Mouse (Mus musculus) heart, postnatal 0 days (tissue): Measurements from ENCODE around the gene Gpr132. TPM values are rescaled to one million over a fixed set of nuclear protein-coding genes. Genes with fewer than 3 reads are reported as not detected.

ENCODE experiments used
- ATAC-seq: fragments of 200-750 bp; cut with Nextera tagmentation; 2 replicates; pipeline ENCODE4 v1.8.0; 2017; ENCODE audit warnings: low read depth, moderate number of reproducible peaks, moderate library complexity; ENCODE audit not compliant: insufficient read depth
- DNase-seq: peaks from one replicate; pipeline ENCODE4 v3.0.0-alpha.2; 2016; ENCODE audit warnings: low spot score
- H3K27ac ChIP-seq: fragments of 300-500 bp; sonication (generic); 2 replicates; pipeline ENCODE4 v1.5.1; 2014; ENCODE audit warnings: low read depth, mild to moderate bottlenecking
- H3K27me3 ChIP-seq: fragments of 300-500 bp; sonication (generic); 2 replicates; pipeline ENCODE4 v1.6.1; 2014; ENCODE audit warnings: low read length, mixed read lengths; ENCODE audit not compliant: control insufficient read depth, insufficient read depth
- H3K36me3 ChIP-seq: fragments of 300-500 bp; sonication (generic); replicated peaks from 2 replicates; pipeline ENCODE4 v1.6.1; 2014; ENCODE audit warnings: low read length, mixed read lengths; ENCODE audit not compliant: control insufficient read depth, insufficient read depth
- H3K4me1 ChIP-seq: fragments of 300-500 bp; sonication (generic); 2 replicates; pipeline ENCODE4 v1.6.1; 2014; ENCODE audit warnings: antibody characterized with exemption; ENCODE audit not compliant: control insufficient read depth, insufficient read depth
- H3K4me2 ChIP-seq: fragments of 300-500 bp; sonication (generic); 2 replicates; pipeline ENCODE4 v1.6.1; 2014; ENCODE audit warnings: low read depth, mild to moderate bottlenecking, low read length, moderate library complexity
- H3K4me3 ChIP-seq: fragments of 300-500 bp; sonication (generic); 2 replicates; pipeline ENCODE4 v1.5.1; 2014; ENCODE audit warnings: low read depth, low read length
- H3K9ac ChIP-seq: fragments of 300-500 bp; sonication (generic); replicated peaks from 2 replicates; pipeline ENCODE4 v1.6.1; 2014; ENCODE audit warnings: low read depth, low read length, mixed read lengths
- H3K9me3 ChIP-seq: fragments of 300-500 bp; sonication (generic); replicated peaks from 2 replicates; pipeline ENCODE4 v1.6.1; 2016; ENCODE audit warnings: low read length; ENCODE audit not compliant: control insufficient read depth
- CTCF ChIP-seq: IDR thresholded peaks from 2 replicates; pipeline ENCODE4 v1.5.1; 2016; ENCODE audit warnings: antibody characterized with exemption, control low read depth, low read depth
- EP300 ChIP-seq: IDR thresholded peaks from 2 replicates; pipeline ENCODE4 v1.6.1; 2016; ENCODE audit warnings: antibody characterized with exemption, low read depth
- WGBS: fragments of 180-500 bp; shearing (Covaris S2); extraction: QIAGEN DNeasy Blood & Tissue Kit; methylation state at CpG from one replicate; pipeline ENCODE4 v1.1.7; 2014; 5-methylcytosine and 5-hydroxymethylcytosine counted together
- polyA plus RNA-seq: library from polyadenylated mRNA; unstranded; fragments of >200 nt; fragmentation: Nextera tagmentation; extraction: Ambion mirVana; gene quantifications from 2 replicates; pipeline ENCODE4 v1.2.1, GENCODE M21; 2015
- total RNA-seq: library from RNA; depleted of rRNA; stranded (reverse); fragments of >200 nt; gene quantifications from 2 replicates; pipeline ENCODE4 v1.2.3, GENCODE M21; 2014; ENCODE audit warnings: low replicate concordance

Gpr132 gene
- total and polyA plus RNA-seq, 2 experiments from 2014 or later: 0.04 to 0.38 TPM

GRCm38 (mm10) chr12:112877073-112877576, 9.1 kb upstream of the Gpr132 start:
- DNase-seq: no peak
- TF ChIP-seq EP300 (no peak), CTCF (no peak)
- H3K9ac ChIP-seq: 0 out of 2 replicates have a peak overlapping the region, but pooled peaks have one; percentile 27
- no peaks in the 10 kb centered on the region for H3K36me3 ChIP-seq
- no peak overlapping the region for H3K27ac ChIP-seq
- 6% methylated on average over 17 of the region's 17 CpGs for WGBS
- H3K9me3 ChIP-seq: no peaks in the 10 kb centered on the region
- H3K4me1 ChIP-seq: peaks cover 9% of the 10 kb centered on the region; the same call in 1 of the 2 replicates
- peak overlapping the region; percentile 62 for H3K4me2 ChIP-seq
- peak overlapping the region; percentile 43 for H3K4me3 ChIP-seq
- H3K27me3 ChIP-seq: peaks cover 80% of the 10 kb centered on the region
- no peak for ATAC-seq

- H3K9me3 ChIP-seq: no peaks in the 10 kb centered on the region
- H3K27ac ChIP-seq: no peak overlapping the region
- no peak for ATAC-seq
- WGBS: 6% methylated on average over 28 of the region's 28 CpGs
- peaks cover 9% of the 10 kb centered on the region; the same call in 1 of the 2 replicates for H3K4me1 ChIP-seq
- H3K4me3 ChIP-seq: peak overlapping the region; percentile 5; the same call in 1 of the 2 replicates
- DNase-seq: no peak
- H3K27me3 ChIP-seq: peaks cover 80% of the 10 kb centered on the region
- no peaks in the 10 kb centered on the region for H3K36me3 ChIP-seq
- H3K9ac ChIP-seq: no peak overlapping the region
- TF ChIP-seq EP300 (no peak), CTCF (no peak)
- peak overlapping the region; percentile 62 for H3K4me2 ChIP-seq
These were observed 8.5 kb upstream of the Gpr132 start for GRCm38 (mm10) chr12:112876332-112877072.

- no peak for TF ChIP-seq EP300
- peak; percentile 96 for TF ChIP-seq CTCF
- ATAC-seq (peak; percentile 77), DNase-seq (peak; percentile 89)
- peaks cover 85% of the 10 kb centered on the region for H3K27me3 ChIP-seq
- no peak overlapping the region for H3K27ac ChIP-seq
- no peak overlapping the region for H3K4me2 ChIP-seq
- H3K9me3 ChIP-seq: no peaks in the 10 kb centered on the region
- WGBS: 19% methylated on average over 16 of the region's 16 CpGs
- no peak overlapping the region for H3K9ac ChIP-seq
- no peak overlapping the region for H3K4me3 ChIP-seq
- no peaks in the 10 kb centered on the region for H3K36me3 ChIP-seq
- peaks cover 9% of the 10 kb centered on the region; the same call in 1 of the 2 replicates for H3K4me1 ChIP-seq
These were observed 7.4 kb upstream of the Gpr132 start for GRCm38 (mm10) chr12:112875225-112876013.

GRCm38 (mm10) chr12:112874199-112874598, 6.2 kb upstream of the Gpr132 start:
- peaks cover 9% of the 10 kb centered on the region; the same call in 1 of the 2 replicates for H3K4me1 ChIP-seq
- H3K9ac ChIP-seq: no peak overlapping the region
- peak overlapping the region; percentile 1; the same call in 1 of the 2 replicates for H3K4me3 ChIP-seq

GRCm38 (mm10) chr12:112873452-112874190, 5.6 kb upstream of the Gpr132 start:
- 17% methylated on average over 18 of the region's 18 CpGs for WGBS
- DNase-seq (no peak), ATAC-seq (peak; percentile 34; the same call in 1 of the 2 replicates)
- Histone ChIP-seq H3K36me3 (no peaks in the 10 kb centered on the region), H3K4me3 (peak overlapping the region; percentile 1; the same call in 1 of the 2 replicates), H3K27me3 (peaks cover 74% of the 10 kb centered on the region), H3K9ac (no peak overlapping the region), H3K4me2 (peak overlapping the region; percentile 44), H3K9me3 (no peaks in the 10 kb centered on the region), H3K27ac (no peak overlapping the region), H3K4me1 (peaks cover 9% of the 10 kb centered on the region; the same call in 1 of the 2 replicates)
- peak; percentile 73 for TF ChIP-seq CTCF
- no peak for TF ChIP-seq EP300

More at GRCm38 (mm10) chr12:112874199-112874598, 6.2 kb upstream of the Gpr132 start:
- TF ChIP-seq CTCF (no peak), EP300 (no peak)
- Histone ChIP-seq H3K9me3 (no peaks in the 10 kb centered on the region), H3K27me3 (peaks cover 78% of the 10 kb centered on the region), H3K4me2 (peak overlapping the region; percentile 44), H3K27ac (no peak overlapping the region), H3K36me3 (no peaks in the 10 kb centered on the region)
- DNase-seq (no peak), ATAC-seq (no peak)
- whole genome bisulfite sequencing: 22% methylated on average over 22 of the region's 22 CpGs
